Mouse (Mus musculus) spleen, postnatal 14 days (tissue): ENCODE measurements around the gene Ppp1r9a.

Experiments
- DNase-seq, 2 experiments: peaks; one replicate each; pipeline ENCODE4 v3.0.0; 2021 to 2022; ENCODE audit warnings: low spot score in 2 of 2

The Ppp1r9a gene

DNA sequence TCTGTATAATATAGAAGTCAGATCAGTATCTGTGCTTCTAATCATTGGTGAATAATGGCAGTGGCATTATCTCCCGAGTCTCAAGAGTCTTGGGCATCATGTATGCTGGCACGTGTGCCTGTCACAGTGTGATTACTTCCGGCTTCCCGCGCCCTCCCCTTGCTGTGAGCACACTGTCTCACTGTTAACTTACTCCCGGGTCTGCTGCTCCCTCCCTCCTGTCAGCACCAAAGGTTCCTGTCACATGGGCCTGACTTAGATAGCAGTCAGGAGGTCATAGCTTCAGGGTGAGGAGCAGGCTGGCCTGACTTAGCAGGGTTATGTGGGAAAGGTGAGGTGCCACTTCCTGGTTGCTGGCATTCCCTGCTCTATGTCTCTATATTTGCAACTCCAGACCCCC, 201.1 kb downstream of the Ppp1r9a start:
- no peak for DNase-seq

- DNase-seq: no peak
Measured at GRCm38 (mm10) chr6:5104238-5104637, 201.5 kb downstream of the Ppp1r9a start.

GRCm38 (mm10) chr6:5108494-5108893, 205.8 kb downstream of the Ppp1r9a start:
- DNase-seq: no peak

DNA sequence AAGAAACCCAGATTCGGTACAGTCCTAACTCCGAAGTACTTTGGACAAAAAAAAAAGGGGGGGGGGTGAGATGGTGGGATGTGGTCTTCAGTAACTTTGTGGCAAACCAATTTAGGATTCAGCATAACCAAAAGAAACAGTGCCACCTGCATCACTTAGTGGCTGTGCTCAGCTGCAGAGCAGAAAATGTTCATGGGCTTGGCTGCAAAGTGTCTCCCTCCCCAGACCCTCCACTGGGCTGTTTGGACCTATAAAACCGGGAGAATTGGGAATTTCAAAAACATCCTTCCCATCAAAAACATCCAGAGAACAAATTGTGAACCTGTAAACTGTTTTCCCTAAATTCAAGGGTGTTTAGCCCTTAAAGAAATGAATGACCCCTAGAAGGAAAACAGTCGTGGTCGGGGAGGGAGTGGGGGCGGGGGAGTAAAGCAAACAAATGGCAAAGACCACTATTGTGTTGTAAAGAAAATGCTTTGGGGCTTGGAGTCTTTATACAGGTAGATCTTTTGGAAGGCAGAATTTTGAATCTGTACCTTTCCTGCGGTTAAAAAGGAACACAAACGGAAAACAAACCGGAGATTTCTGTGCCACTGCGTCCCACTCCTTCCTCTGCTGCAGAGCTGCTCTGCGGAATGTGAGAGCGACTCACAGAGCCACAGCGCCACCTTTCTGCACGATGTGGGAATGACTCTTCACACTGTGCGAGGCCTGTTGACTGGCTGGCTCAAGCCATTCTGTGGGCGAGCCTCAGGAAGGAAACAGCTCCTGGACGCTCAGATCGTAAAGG, 207.4 kb downstream of the Ppp1r9a start:
- peak; percentile 60 to 70 for DNase-seq

GRCm38 (mm10) chr6:5110715-5111048, 208.0 kb downstream of the Ppp1r9a start:
- DNase-seq: no peak

- no peak for DNase-seq
Measured at GRCm38 (mm10) chr6:5113103-5113502, 210.4 kb downstream of the Ppp1r9a start.

GRCm38 (mm10) chr6:5113734-5114133, 211.0 kb downstream of the Ppp1r9a start:
- no peak for DNase-seq

GRCm38 (mm10) chr6:5114857-5115256, 212.1 kb downstream of the Ppp1r9a start:
- no peak for DNase-seq

DNA sequence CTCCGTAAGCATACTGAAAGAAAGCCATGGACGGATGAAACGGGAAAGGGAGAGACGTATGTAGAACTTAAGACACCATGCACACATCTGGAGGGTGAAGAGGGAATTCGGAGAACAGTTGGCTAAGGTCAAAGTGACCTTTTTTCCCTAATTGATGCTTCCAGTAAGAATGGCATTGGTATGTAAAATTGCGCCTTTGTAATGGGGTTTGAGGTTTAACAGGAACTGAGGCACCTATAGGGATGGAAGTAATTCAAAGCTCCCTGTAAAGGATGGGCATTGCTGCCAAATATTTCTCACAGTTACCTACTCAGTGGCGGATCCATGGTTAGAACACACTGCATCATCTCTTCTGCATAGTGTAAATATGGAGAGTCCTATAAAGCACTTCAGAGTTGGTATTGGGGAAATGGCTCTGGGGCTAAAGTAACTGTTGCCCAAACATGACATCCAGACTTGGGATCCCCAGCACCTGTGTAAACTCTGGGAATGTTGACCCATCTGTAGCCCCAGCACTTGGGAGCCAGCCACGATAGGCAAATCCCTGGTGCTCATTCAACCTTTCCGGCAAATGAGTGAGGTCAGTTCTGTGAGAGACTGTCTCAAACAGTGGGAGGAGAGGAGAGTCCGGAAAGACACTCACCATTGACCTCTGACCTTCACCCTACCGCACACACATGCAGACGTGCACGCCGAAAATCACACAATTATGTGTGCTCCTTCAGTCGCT, 216.6 kb downstream of the Ppp1r9a start:
- no peak for DNase-seq

GRCm38 (mm10) chr6:5120229-5120628, 217.5 kb downstream of the Ppp1r9a start:
- DNase-seq: no peak

- no peak for DNase-seq
Measured at GRCm38 (mm10) chr6:5129364-5130093, 226.8 kb downstream of the Ppp1r9a start.

GRCm38 (mm10) chr6:5134986-5135385, 232.3 kb downstream of the Ppp1r9a start:
- no peak for DNase-seq

DNA sequence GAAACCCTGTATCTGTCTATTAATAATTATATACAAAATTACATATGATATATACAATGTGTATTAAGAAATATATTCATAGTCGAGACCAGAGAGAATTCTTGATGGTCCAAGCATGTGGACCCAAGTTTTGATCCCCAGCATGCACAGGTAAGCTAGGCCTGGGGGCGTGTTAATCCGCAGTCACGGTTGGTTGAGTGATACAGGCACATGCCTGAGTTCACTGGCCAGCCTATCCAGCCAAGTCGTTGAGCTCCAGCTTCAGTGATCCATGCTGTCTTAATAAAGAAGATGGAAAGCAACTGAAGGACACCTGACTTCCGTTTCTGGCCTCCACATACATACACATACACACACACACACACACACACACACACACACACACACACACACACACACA, 233.3 kb downstream of the Ppp1r9a start:
- DNase-seq: no peak

DNA sequence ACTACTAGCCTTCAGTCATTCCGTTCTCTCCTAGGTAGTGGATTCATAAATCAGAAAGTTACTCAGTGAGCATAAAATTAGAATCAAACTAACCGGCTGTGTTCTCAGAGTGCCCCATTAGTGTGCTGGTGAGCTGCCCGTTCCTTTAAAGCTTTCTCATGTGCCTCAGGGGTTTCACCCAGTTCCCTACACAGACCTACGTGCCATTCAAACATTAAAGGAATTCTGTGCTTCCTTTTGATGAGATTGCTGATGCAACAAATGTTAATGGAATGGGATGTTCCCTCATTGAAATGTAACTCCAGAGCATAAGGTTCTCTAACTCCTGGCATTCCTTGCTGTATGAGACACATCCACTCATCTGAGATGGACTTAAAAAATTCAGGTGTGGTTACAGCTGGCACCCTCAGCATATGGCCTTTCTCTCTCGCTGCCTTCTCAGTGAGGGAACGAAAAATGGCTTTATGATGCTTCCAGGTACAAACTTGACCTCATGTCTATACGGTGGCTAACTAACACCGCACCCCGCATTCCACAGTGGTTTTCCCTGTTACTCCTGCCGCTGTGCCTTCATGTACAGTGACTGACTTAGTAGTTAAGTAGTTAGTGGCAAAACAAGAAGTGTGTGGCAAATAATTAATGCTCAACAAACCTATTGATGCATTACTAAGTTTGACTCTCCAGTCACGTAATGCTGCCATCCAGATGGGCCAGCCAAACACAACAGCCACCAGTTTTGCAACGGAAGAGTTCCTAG, 236.3 kb downstream of the Ppp1r9a start:
- DNase-seq: no peak

- DNase-seq: no peak
Measured at GRCm38 (mm10) chr6:5139666-5140065, 236.9 kb downstream of the Ppp1r9a start.

DNA sequence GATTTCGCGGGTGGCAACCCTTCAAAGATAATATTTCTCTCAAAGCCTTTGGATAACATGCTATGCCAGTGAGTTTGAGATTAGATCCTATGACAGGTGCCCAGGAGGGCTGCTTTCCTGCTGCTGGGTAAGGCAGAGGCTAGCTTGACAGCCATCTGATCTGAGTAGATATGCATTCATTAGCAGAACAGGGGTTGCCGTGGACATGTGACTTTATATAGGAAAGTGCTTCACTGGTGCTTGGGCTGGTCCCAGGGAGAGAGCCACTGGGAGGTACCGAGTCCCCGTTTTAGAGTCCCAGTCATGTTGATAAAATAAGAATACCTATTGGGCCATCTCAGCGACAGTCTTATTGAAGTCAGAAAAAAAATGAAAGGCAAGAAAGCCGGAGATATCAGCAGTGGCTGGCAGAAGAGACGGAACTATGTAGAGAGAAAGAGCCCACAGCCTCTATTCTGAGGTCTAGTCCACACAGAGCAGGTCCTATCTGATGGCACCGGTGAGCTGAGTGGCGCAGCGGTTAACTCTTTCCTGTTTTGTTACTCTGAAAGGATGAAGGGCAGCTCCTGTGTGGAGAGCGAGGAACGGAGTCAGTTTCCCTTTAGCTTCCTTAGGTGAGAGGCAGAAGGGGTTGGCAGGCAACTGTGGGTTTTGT, 244.9 kb downstream of the Ppp1r9a start:
- no peak for DNase-seq

- DNase-seq: no peak
Measured at GRCm38 (mm10) chr6:5149941-5150340, 247.2 kb downstream of the Ppp1r9a start.

DNA sequence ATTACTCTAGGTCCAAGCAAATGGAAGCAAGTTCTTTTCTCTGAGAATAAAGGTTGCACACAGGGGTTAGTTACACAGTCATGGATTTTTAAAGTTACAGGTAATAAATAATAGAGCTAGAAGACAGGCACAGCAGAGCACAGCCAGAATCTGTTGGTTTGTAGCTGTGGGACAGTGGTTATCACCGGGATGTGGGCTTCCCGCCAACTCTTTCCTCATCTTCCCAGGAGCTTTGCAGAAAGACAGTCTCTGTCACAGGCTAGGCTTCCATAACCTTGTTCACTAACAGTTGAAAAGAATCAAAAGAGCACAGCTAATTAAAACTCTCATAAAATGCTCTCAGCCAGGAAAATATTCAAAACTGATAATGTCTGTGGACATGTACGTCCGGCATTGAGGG, 248.5 kb downstream of the Ppp1r9a start:
- DNase-seq: no peak

DNA sequence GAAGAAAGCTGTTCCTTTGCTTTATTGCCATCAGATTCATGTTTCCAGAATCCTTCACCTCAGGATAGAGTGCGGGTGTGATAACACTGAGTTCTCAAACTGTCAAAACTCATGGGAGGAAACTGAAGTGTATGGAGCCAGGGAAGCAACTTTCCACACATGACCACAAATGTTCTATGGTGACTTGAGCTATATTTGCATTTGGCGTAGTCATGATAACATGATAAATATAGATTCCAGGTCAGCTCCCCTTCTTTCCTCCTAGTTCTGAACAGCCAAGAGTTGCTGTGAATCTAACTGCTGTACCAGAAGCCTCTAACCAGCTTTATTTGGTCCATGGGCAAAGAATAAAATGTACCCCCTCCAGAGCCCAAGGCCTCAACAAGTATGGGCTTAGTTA, 249.5 kb downstream of the Ppp1r9a start:
- no peak for DNase-seq

DNA sequence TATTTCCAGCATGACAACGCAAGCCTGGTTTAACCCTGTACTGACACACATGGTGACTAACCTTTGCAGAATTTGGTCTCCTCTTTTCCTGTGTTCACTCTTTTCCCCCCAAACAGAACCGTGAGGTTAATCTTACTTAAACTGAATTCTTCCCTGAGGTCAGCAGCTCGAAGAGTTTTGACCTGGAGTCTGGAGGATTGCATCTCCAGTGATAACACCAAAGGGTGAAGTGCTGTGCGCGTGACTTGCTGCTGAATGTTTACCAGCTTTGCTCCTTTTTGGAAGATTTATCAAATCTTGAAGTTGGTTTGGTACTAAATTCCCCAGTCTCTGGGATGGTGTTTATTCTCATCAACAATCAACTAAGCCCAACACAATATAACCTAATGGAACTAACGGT, 252.1 kb downstream of the Ppp1r9a start:
- DNase-seq: no peak

- DNase-seq: no peak
Measured at GRCm38 (mm10) chr6:5155313-5155927, 252.7 kb downstream of the Ppp1r9a start.
